Mouse (Mus musculus): ENCODE data around the gene Isg20. TPM values are rescaled to one million over a fixed set of nuclear protein-coding genes. Genes with fewer than 3 reads are reported as not detected.

Gene Isg20
- polyA plus RNA-seq, 1 experiment from 2014 or later = 0.59 TPM

Small RNA genes within 50 kb of the gene (microRNA-seq; reads per million reads assigned to microRNA genes)
- 26.1 reads per million, percentile 37 among the genes with 10 or more reads in this experiment for gene Mir7-2

Other genes starting within 250 kb of the Isg20 start
- 2.4 and 2.6 TPM in 2 replicates for gene Ntrk3, start 175.4 kb upstream of the Isg20 start, polyA plus RNA-seq (2016; fragmentation: Nextera tagmentation; extraction: Ambion mirVana)
- gene Mrps11, start 130.3 kb upstream of the Isg20 start, polyA plus RNA-seq (2016; fragmentation: Nextera tagmentation; extraction: Ambion mirVana) = 77.7 and 81.6 TPM in 2 replicates
- 62.8 and 64.9 TPM in 2 replicates for gene Mrpl46, start 129.9 kb upstream of the Isg20 start, polyA plus RNA-seq (2016; fragmentation: Nextera tagmentation; extraction: Ambion mirVana)
- 23.7 and 24.8 TPM in 2 replicates for gene Det1, start 66.2 kb upstream of the Isg20 start, polyA plus RNA-seq (2016; fragmentation: Nextera tagmentation; extraction: Ambion mirVana)
- gene Aen, start 17.6 kb upstream of the Isg20 start, polyA plus RNA-seq (2016; fragmentation: Nextera tagmentation; extraction: Ambion mirVana) = 43.4 and 45.8 TPM in 2 replicates
- gene Acan, start 140.1 kb downstream of the Isg20 start, polyA plus RNA-seq (2016; fragmentation: Nextera tagmentation; extraction: Ambion mirVana) = 4.8 and 8.1 TPM in 2 replicates
- gene Hapln3, start 217.6 kb downstream of the Isg20 start, polyA plus RNA-seq (2016; fragmentation: Nextera tagmentation; extraction: Ambion mirVana) = 2.0 and 2.5 TPM in 2 replicates
- gene Mfge8, start 235.6 kb downstream of the Isg20 start, polyA plus RNA-seq (2016; fragmentation: Nextera tagmentation; extraction: Ambion mirVana) = 118 and 123 TPM in 2 replicates